Mouse (Mus musculus) C2C12 (cell line): ENCODE data around the gene Kcnk10.

ENCODE experiments used
- CEBPB ChIP-seq: IDR thresholded peaks from one replicate; pipeline ENCODE4 v1.6.1; 2011; ENCODE audit warnings: low read depth, mild to moderate bottlenecking, control low read depth, moderate library complexity
- CTCF ChIP-seq: IDR thresholded peaks from one replicate; pipeline ENCODE4 v1.5.1; 2011; ENCODE audit not compliant: control insufficient read depth, insufficient read depth, insufficient read length
- FOSL1 ChIP-seq: IDR thresholded peaks from one replicate; pipeline ENCODE4 v1.8.0; 2011; ENCODE audit warnings: mild to moderate bottlenecking, low read length; ENCODE audit not compliant: poor library complexity, insufficient read depth, severe bottlenecking
- MAX ChIP-seq: IDR thresholded peaks from one replicate; pipeline ENCODE4 v1.6.1; 2011; ENCODE audit warnings: mild to moderate bottlenecking, control low read depth
- MYOD1 ChIP-seq: IDR thresholded peaks from one replicate; pipeline ENCODE4 v1.6.1; 2011; ENCODE audit warnings: low read depth; ENCODE audit not compliant: control insufficient read depth, insufficient read length
- MYOG ChIP-seq: IDR thresholded peaks from one replicate; pipeline ENCODE4 v1.6.1; 2011; ENCODE audit not compliant: control insufficient read depth, insufficient read length; ENCODE audit errors: extremely low read depth
- USF1 ChIP-seq: IDR thresholded peaks from one replicate; pipeline ENCODE4 v1.6.1; 2011; ENCODE audit warnings: low read depth, mild to moderate bottlenecking, control low read depth, moderate library complexity

DNA sequence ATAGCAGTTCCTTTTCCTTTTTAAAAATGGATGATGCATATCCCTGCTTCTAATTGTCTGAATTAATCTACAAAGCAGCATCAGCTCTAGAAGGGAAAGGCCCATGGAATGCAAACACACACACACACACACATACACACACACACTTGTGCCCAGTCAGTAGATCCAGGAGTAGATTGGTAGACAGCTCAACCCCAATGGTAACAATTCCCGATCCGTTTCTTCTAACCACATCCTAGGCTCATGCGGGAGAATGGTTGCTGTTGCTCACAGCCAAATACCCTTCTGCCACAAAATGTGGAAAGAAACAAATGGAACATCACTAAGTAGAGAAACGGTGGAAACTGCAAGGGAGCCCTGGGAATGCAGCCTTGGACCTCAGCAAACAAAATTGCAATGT, 119.2 kb downstream of the Kcnk10 start:
- no peak for TF ChIP-seq USF1
- TF ChIP-seq CTCF: no peak
- no peak for TF ChIP-seq MAX
- TF ChIP-seq FOSL1: no peak
- TF ChIP-seq CEBPB: no peak
- no peak for TF ChIP-seq MYOG
- TF ChIP-seq MYOD1: no peak
